Mouse (Mus musculus): ENCODE results near the gene Rimkla.

GRCm38 (mm10) chr4:119462858-119463755 lies 29.3 kb downstream of the Rimkla start:
- TF ChIP-seq ZC3H11A (IDR thresholded peaks at IDR 0.05; ENCODE audit: low read depth, low read length) (no peak), ZNF384 (IDR thresholded peaks at IDR 0.05; ENCODE audit: low read depth, low read length) (no peak), MAX (IDR thresholded peaks at IDR 0.05; ENCODE audit: low read length) (no peak), POLR2A (IDR thresholded peaks at IDR 0.05; ENCODE audit: control insufficient read depth in 1 of 2, insufficient read depth in 1 of 2, low read depth in 1 of 2, low read length in 2 of 2, poor library complexity in 1 of 2) (no peak), KAT2A (conservative IDR thresholded peaks at IDR 0.05; ENCODE audit: low read depth, low read length) (no peak), CTCF (IDR thresholded peaks at IDR 0.05 in 2 of 3, conservative IDR thresholded peaks at IDR 0.05 in 1 of 3; ENCODE audit: control insufficient read depth in 1 of 3, insufficient read depth in 1 of 3, low read depth in 2 of 3, low read length in 3 of 3, poor library complexity in 1 of 3, severe bottlenecking in 1 of 3) (no peak), EP300 (IDR thresholded peaks at IDR 0.05; ENCODE audit: low read depth in 1 of 2, low read length in 2 of 2) (no peak)

All from MEL (cell line).